Mouse (Mus musculus) liver, embryonic 13.5 days (tissue): Measurements from ENCODE around the gene Krtap8-1. TPM values are rescaled to one million over a fixed set of nuclear protein-coding genes. Genes with fewer than 3 reads are reported as not detected.

Source experiments
- ATAC-seq: fragments of 200-750 bp; cut with Nextera tagmentation; 2 replicates; pipeline ENCODE4 v1.8.0; 2017; ENCODE audit warnings: low read depth, mild to moderate bottlenecking, moderate number of reproducible peaks, moderate library complexity
- DNase-seq: peaks from one replicate; pipeline ENCODE4 v3.0.0; 2022
- H3K27ac ChIP-seq: fragments of 300-500 bp; sonication (generic); 2 replicates; pipeline ENCODE4 v1.5.1; 2015; ENCODE audit warnings: moderate library complexity, mild to moderate bottlenecking, inconsistent platforms
- H3K27me3 ChIP-seq: fragments of 300-500 bp; sonication (generic); 2 replicates; pipeline ENCODE4 v1.6.1; 2015; ENCODE audit warnings: mild to moderate bottlenecking, inconsistent platforms
- H3K36me3 ChIP-seq: fragments of 300-500 bp; sonication (generic); 2 replicates; pipeline ENCODE4 v1.6.1; 2015; ENCODE audit warnings: mild to moderate bottlenecking, inconsistent platforms
- H3K4me1 ChIP-seq: fragments of 300-500 bp; sonication (generic); replicated peaks from 2 replicates; pipeline ENCODE4 v1.6.1; 2015; ENCODE audit warnings: inconsistent platforms
- H3K4me2 ChIP-seq: fragments of 300-500 bp; sonication (generic); 2 replicates; pipeline ENCODE4 v1.6.1; 2015; ENCODE audit warnings: inconsistent platforms, mild to moderate bottlenecking, moderate library complexity
- H3K4me3 ChIP-seq: fragments of 300-500 bp; sonication (generic); replicated peaks from 2 replicates; pipeline ENCODE4 v1.5.1; 2015; ENCODE audit warnings: mild to moderate bottlenecking, inconsistent platforms
- H3K9ac ChIP-seq: fragments of 300-500 bp; sonication (generic); 2 replicates; pipeline ENCODE4 v1.6.1; 2015; ENCODE audit warnings: mild to moderate bottlenecking, inconsistent platforms
- H3K9me3 ChIP-seq: fragments of 300-500 bp; sonication (generic); replicated peaks from 2 replicates; pipeline ENCODE4 v1.6.1; 2016; ENCODE audit warnings: inconsistent platforms
- WGBS: fragments of 180-500 bp; shearing (Covaris S2); methylation state at CpG from one replicate; pipeline ENCODE4 v1.1.7; 2015; ENCODE audit not compliant: insufficient replicate concordance; 5-methylcytosine and 5-hydroxymethylcytosine counted together
- polyA plus RNA-seq: library from polyadenylated mRNA; unstranded; fragments of >200 nt; fragmentation: Nextera tagmentation; extraction: Ambion mirVana; gene quantifications from 2 replicates; pipeline ENCODE4 v1.2.1, GENCODE M21; 2015

Krtap8-1 gene
- polyA plus RNA-seq = not detected in 2 replicates

GRCm38 (mm10) chr16:89487852-89488251 lies at the start of gene Krtap8-1:
TSS of gene Krtap8-1 (minus strand) at chr16:89487952.
- WGBS = 64% methylated on average over 7 of the region's 7 CpGs

GRCm38 (mm10) chr16:89537349-89537748 lies 49.6 kb upstream of the Krtap8-1 start:
- H3K4me3 ChIP-seq = no peak overlapping the region
- 78% methylated on average over 6 of the region's 6 CpGs for WGBS
- no peaks in the 10 kb centered on the region for H3K4me1 ChIP-seq
- DNase-seq (no peak), ATAC-seq (no peak)
- H3K9me3 ChIP-seq = no peaks in the 10 kb centered on the region; the same call in 1 of the 2 replicates
- no peaks in the 10 kb centered on the region for H3K27me3 ChIP-seq
- no peak overlapping the region for H3K9ac ChIP-seq
- H3K36me3 ChIP-seq = no peaks in the 10 kb centered on the region
- H3K27ac ChIP-seq = no peak overlapping the region
- H3K4me2 ChIP-seq = no peak overlapping the region

More at GRCm38 (mm10) chr16:89487852-89488251, at the start of gene Krtap8-1:
- H3K4me2 ChIP-seq = no peak within 1 kb of the TSS
- no peak within 1 kb of the TSS for H3K4me3 ChIP-seq
- ATAC-seq = no peak
- DNase-seq = no peak
- H3K27ac ChIP-seq = no peak within 1 kb of the TSS
- H3K27me3 ChIP-seq = no peaks in the 10 kb centered on the region
- no peaks in the 10 kb centered on the region for H3K9me3 ChIP-seq
- H3K9ac ChIP-seq = no peak within 1 kb of the TSS
- H3K36me3 ChIP-seq = no peaks in the 10 kb centered on the region
- no peaks in the 10 kb centered on the region for H3K4me1 ChIP-seq

- WGBS = 52% methylated on average over 7 of the region's 7 CpGs
- no peak overlapping the region for H3K27ac ChIP-seq
- no peak overlapping the region for H3K4me2 ChIP-seq
- no peaks in the 10 kb centered on the region for H3K4me1 ChIP-seq
- H3K27me3 ChIP-seq = no peaks in the 10 kb centered on the region
- no peak for DNase-seq
- no peaks in the 10 kb centered on the region for H3K36me3 ChIP-seq
- H3K9ac ChIP-seq = no peak overlapping the region
- H3K9me3 ChIP-seq = no peaks in the 10 kb centered on the region
- no peak overlapping the region for H3K4me3 ChIP-seq
- ATAC-seq = no peak
Observed at GRCm38 (mm10) chr16:89530547-89530946, 42.8 kb upstream of the Krtap8-1 start.

DNA sequence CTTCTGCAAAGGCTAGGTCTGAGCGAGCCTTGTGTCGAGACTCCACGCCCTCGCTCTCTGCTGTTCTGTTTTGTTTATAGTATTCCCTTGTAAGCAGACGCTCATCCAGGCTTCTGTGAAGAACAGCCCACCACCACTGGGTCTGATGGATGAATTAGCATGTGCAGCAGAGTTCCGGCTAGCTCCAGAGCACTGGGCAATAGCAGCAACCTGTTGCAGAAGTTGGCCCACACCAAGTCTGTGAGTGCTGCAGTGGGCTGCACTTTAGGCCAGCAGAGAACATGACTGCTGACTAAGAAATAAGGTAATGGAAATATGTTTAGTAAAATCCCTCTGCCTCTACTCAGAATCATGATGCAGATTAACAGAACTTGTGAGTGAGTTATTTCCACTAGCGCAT lies 42.1 kb upstream of the Krtap8-1 start:
- Histone ChIP-seq H3K4me1 (no peaks in the 10 kb centered on the region), H3K4me2 (no peak overlapping the region), H3K36me3 (no peaks in the 10 kb centered on the region), H3K27ac (no peak overlapping the region), H3K9ac (no peak overlapping the region), H3K9me3 (no peaks in the 10 kb centered on the region), H3K4me3 (no peak overlapping the region), H3K27me3 (no peaks in the 10 kb centered on the region)
- ATAC-seq (no peak), DNase-seq (no peak)
- 55% methylated on average over 7 of the region's 7 CpGs for whole genome bisulfite sequencing

GRCm38 (mm10) chr16:89528380-89528779 lies 40.6 kb upstream of the Krtap8-1 start:
- H3K27me3 ChIP-seq = no peaks in the 10 kb centered on the region
- no peak overlapping the region for H3K4me2 ChIP-seq
- H3K4me3 ChIP-seq = no peak overlapping the region
- no peak overlapping the region for H3K27ac ChIP-seq
- no peaks in the 10 kb centered on the region; the same call in 1 of the 2 replicates for H3K9me3 ChIP-seq
- no peak for ATAC-seq
- 61% methylated on average over 3 of the region's 3 CpGs for WGBS
- no peaks in the 10 kb centered on the region for H3K36me3 ChIP-seq
- DNase-seq = no peak
- no peaks in the 10 kb centered on the region for H3K4me1 ChIP-seq
- H3K9ac ChIP-seq = no peak overlapping the region

- Histone ChIP-seq H3K4me2 (no peak overlapping the region), H3K27ac (no peak overlapping the region), H3K9me3 (no peaks in the 10 kb centered on the region; the same call in 1 of the 2 replicates), H3K4me3 (no peak overlapping the region), H3K27me3 (no peaks in the 10 kb centered on the region), H3K4me1 (no peaks in the 10 kb centered on the region), H3K9ac (no peak overlapping the region), H3K36me3 (no peaks in the 10 kb centered on the region)
- 69% methylated on average over 4 of the region's 4 CpGs for WGBS
- DNase-seq (no peak), ATAC-seq (no peak)
Observed at GRCm38 (mm10) chr16:89520996-89521395, 33.2 kb upstream of the Krtap8-1 start.

DNA sequence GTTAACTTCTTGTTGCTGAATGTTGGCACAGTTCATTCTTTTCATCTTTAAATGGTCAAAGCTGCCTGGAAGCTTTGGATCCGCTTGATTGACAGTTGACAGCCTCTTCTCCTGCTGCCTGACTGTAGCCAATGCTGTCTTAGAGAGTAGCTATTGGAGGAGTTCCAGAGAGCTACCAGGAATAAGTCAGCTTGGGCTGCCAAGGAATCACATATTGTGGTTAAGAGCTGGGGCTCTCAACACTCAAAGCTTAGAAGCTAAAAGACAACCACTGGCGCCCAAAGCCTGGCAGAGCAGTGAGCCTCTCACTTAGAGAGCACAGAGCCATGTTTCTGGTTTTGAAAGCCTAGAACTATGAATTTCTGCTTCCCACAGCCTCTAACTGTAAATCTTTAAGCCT lies 32.8 kb upstream of the Krtap8-1 start:
- H3K4me2 ChIP-seq = no peak overlapping the region
- H3K36me3 ChIP-seq = no peaks in the 10 kb centered on the region
- no peak overlapping the region for H3K27ac ChIP-seq
- H3K27me3 ChIP-seq = no peaks in the 10 kb centered on the region
- no peak for ATAC-seq
- no peak overlapping the region for H3K4me3 ChIP-seq
- H3K4me1 ChIP-seq = no peaks in the 10 kb centered on the region
- H3K9me3 ChIP-seq = no peaks in the 10 kb centered on the region; the same call in 1 of the 2 replicates
- WGBS = 69% methylated on average over 2 of the region's 2 CpGs
- no peak overlapping the region for H3K9ac ChIP-seq
- DNase-seq = no peak

DNA sequence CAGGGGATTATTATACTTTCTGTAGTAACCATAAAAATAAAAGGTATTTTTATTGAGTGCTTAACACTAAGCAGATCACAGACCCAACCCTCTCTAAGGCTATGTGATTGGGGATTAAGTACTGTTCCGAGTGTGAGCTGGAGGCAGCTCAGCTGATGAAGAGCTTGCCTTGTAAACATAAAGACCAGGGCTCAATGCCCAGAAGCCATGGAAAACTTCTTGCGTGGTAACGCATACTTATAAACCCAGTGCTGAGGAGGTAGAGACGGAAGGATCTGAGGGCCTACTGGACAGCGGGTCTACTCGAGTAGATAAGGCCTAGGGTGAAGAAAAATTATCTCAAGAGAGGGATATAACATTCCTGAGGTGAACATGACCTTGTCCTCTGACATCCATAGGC lies 32.3 kb upstream of the Krtap8-1 start:
- WGBS = 74% methylated on average over 6 of the region's 6 CpGs
- ATAC-seq (no peak), DNase-seq (no peak)
- Histone ChIP-seq H3K27me3 (no peaks in the 10 kb centered on the region), H3K4me3 (no peak overlapping the region), H3K9ac (no peak overlapping the region), H3K27ac (no peak overlapping the region), H3K36me3 (no peaks in the 10 kb centered on the region), H3K4me2 (no peak overlapping the region), H3K4me1 (no peaks in the 10 kb centered on the region), H3K9me3 (no peaks in the 10 kb centered on the region; the same call in 1 of the 2 replicates)

GRCm38 (mm10) chr16:89517635-89518034 lies 29.9 kb upstream of the Krtap8-1 start:
- H3K27ac ChIP-seq = no peak overlapping the region
- no peaks in the 10 kb centered on the region; the same call in 1 of the 2 replicates for H3K9me3 ChIP-seq
- H3K36me3 ChIP-seq = no peaks in the 10 kb centered on the region
- 49% methylated on average over 9 of the region's 9 CpGs for WGBS
- ATAC-seq (no peak), DNase-seq (no peak)
- no peaks in the 10 kb centered on the region for H3K27me3 ChIP-seq
- no peak overlapping the region for H3K4me3 ChIP-seq
- no peak overlapping the region for H3K4me2 ChIP-seq
- H3K4me1 ChIP-seq = no peaks in the 10 kb centered on the region
- no peak overlapping the region for H3K9ac ChIP-seq

DNA sequence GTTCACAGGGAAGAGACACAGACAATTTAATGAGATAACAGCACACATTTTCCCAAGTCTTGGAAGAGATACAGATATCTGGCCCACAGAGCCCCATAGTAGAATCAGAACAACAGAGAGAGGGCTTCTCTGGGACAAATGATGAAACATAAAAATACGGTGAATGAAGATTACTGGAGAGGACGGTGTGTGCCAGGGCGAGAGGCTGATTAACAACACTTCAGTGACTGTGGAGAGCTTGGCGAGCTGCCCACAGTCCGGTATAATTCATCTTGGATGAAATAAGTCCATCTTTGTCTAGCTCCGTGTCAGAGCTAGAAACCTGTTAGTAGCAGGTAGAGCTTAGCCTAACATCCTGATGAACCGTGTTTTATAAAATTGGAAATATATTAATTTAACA lies 25.7 kb upstream of the Krtap8-1 start:
- DNase-seq (no peak), ATAC-seq (no peak)
- peaks cover 2% of the 10 kb centered on the region; the same call in 1 of the 2 replicates for H3K9me3 ChIP-seq
- no peak overlapping the region for H3K27ac ChIP-seq
- H3K4me3 ChIP-seq = no peak overlapping the region
- WGBS = 73% methylated on average over 7 of the region's 7 CpGs
- no peaks in the 10 kb centered on the region for H3K4me1 ChIP-seq
- no peaks in the 10 kb centered on the region for H3K36me3 ChIP-seq
- H3K27me3 ChIP-seq = no peaks in the 10 kb centered on the region
- H3K9ac ChIP-seq = no peak overlapping the region
- H3K4me2 ChIP-seq = no peak overlapping the region

DNA sequence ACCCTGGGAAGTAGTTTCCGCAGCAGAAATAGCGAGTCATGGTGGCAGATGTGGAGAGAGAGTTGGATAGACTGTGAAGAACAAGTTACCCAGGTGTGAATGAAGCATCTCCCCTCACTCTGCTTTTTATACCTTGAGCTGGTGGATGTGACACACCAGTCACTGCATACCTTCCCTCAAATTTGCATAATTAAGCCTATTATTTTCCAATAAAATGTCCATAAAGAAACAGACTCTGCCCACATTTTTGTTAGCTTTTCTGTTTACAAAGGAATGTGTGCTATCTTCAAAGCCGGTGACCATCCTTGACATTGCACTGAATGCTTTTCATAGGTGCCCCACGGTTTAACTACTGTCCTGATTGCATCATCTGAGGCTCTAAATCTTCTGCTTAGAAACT lies 20.5 kb upstream of the Krtap8-1 start, which contains the start of gene Krtap7-1:
TSS of gene Krtap7-1 (minus strand) at position 101 of the 400 bp plus-strand sequence.
- Histone ChIP-seq H3K36me3 (no peaks in the 10 kb centered on the region), H3K27me3 (no peaks in the 10 kb centered on the region), H3K4me3 (no peak within 1 kb of the TSS), H3K9me3 (peaks cover 2% of the 10 kb centered on the region; the same call in 1 of the 2 replicates), H3K27ac (no peak within 1 kb of the TSS), H3K4me2 (no peak within 1 kb of the TSS), H3K9ac (no peak within 1 kb of the TSS), H3K4me1 (no peaks in the 10 kb centered on the region)
- WGBS = 55% methylated on average over 4 of the region's 4 CpGs
- DNase-seq = no peak
- no peak for ATAC-seq

GRCm38 (mm10) chr16:89503571-89503970 lies 15.8 kb upstream of the Krtap8-1 start:
- no peak overlapping the region for H3K9ac ChIP-seq
- no peak overlapping the region for H3K4me2 ChIP-seq
- H3K36me3 ChIP-seq = no peaks in the 10 kb centered on the region
- ATAC-seq (no peak), DNase-seq (no peak)
- 75% methylated on average over 2 of the region's 2 CpGs for WGBS
- no peaks in the 10 kb centered on the region for H3K4me1 ChIP-seq
- no peak overlapping the region for H3K27ac ChIP-seq
- 0 out of 2 replicates have a peak, but pooled peaks cover 5% of the 10 kb centered on the region for H3K9me3 ChIP-seq
- no peak overlapping the region for H3K4me3 ChIP-seq
- no peaks in the 10 kb centered on the region for H3K27me3 ChIP-seq
